Mouse (Mus musculus) liver, embryonic 14.5 days (tissue): ENCODE measurements at regions not wholly inside any gene's neighbourhood (a gene's known extent, or its start where the extent isn't known, plus 50 kb on each side); places are given as distances from the start of the nearest gene placed in this dataset.

ENCODE experiments used
- CTCF ChIP-seq: IDR thresholded peaks from 2 replicates; pipeline ENCODE4 v1.5.1; 2016; ENCODE audit warnings: antibody characterized with exemption, low read depth, control low read depth
- EP300 ChIP-seq: IDR thresholded peaks from 2 replicates; pipeline ENCODE4 v1.6.1; 2016; ENCODE audit warnings: antibody characterized with exemption, low read depth

- TF ChIP-seq EP300, result no peak
- TF ChIP-seq CTCF, result no peak
Observed at GRCm38 (mm10) chrX:12286910-12287522, 126.9 kb upstream of the Bcor start.
